ENCODE assay signal across 8 mouse cellular contexts in the genomic region with DNA sequence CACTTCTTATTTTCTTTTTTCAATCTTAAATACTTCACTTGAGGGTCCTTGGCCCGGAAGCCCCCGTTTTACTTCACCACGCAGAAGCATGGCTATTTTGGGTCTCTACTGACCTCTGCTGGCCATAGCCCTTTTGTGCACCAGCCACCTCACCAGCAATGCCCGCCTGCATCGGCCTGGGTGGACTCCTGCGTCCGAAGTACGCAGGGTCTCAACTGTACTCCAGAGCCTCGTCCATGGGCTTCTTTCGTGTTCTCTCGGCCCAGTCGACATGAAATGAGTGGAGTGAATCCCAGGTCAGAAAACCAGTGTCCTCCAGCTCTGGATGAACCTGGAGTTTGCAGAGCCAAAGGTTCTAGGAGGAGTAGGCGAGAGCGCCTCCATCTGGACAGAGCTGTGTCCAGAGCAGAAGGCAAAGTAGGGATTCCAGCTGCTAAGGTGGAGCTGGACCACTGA. TPM values are rescaled to one million over a fixed set of nuclear protein-coding genes. Genes with fewer than 3 reads are reported as not detected.
DNase-seq lines count a peak whose midpoint lies in the region; ATAC-seq and TF ChIP-seq lines count a peak whose summit lies in the region.

No protein-coding gene starts in this region.

- H3K36me3 ChIP-seq in ES-E14 (ENCODE audit: control insufficient read depth, insufficient read depth, low read length, poor library complexity, severe bottlenecking), result no peaks in the 10 kb centered on the region
- H3K36me3 ChIP-seq in forebrain, embryonic 15.5 days, result no peaks in the 10 kb centered on the region
- H3K36me3 ChIP-seq in neural tube, embryonic 15.5 days, result no peaks in the 10 kb centered on the region

- peak overlapping the region; percentile 48 for H3K4me2 ChIP-seq in forebrain, embryonic 15.5 days (replicated peaks)
- peak overlapping the region; percentile 67 for H3K4me2 ChIP-seq in neural tube, embryonic 15.5 days

- no peaks in the 10 kb centered on the region for H3K9me3 ChIP-seq in ES-E14 (ENCODE audit: control insufficient read depth, insufficient read depth, low read depth, low read length)
- H3K9me3 ChIP-seq in forebrain, embryonic 15.5 days, result no peaks in the 10 kb centered on the region
- no peaks in the 10 kb centered on the region for H3K9me3 ChIP-seq in neural tube, embryonic 15.5 days (replicated peaks)

- WGBS in forebrain, embryonic 15.5 days, result 1% methylated on average over 14 of the region's 14 CpGs
- 1% methylated on average over 14 of the region's 14 CpGs for WGBS in neural tube, embryonic 15.5 days

- H3K27ac ChIP-seq in ES-E14 (ENCODE audit: insufficient read depth, low read depth, low read length, poor library complexity, severe bottlenecking), result no peak overlapping the region
- H3K27ac ChIP-seq in forebrain, embryonic 15.5 days (replicated peaks), result no peak overlapping the region
- no peak overlapping the region for H3K27ac ChIP-seq in neural tube, embryonic 15.5 days (replicated peaks)

- intact Hi-C loops in heart, postnatal 36 days (cut with DNase I), result loop anchor here (1.0 to 5.0 kb wide), 3 partner anchors 62 to 239 kb away; a partner anchor contains a TSS

- H3K9ac ChIP-seq in ES-E14 (ENCODE audit: insufficient read depth, low read depth, low read length, poor library complexity, severe bottlenecking), result peak overlapping the region; percentile 27; the same call in 1 of the 2 replicates
- H3K9ac ChIP-seq in forebrain, embryonic 15.5 days (replicated peaks), result peak overlapping the region; percentile 31; the same call in 1 of the 2 replicates
- peak overlapping the region; percentile 44 for H3K9ac ChIP-seq in neural tube, embryonic 15.5 days (replicated peaks)

- in situ Hi-C loops in ES-E14 (cut with MboI; ENCODE audit: low sequenced_read_pairs in 2 of 2, unreplicated experiment in 2 of 2), result no loop called here

- no peak for DNase-seq in ES-E14 (ENCODE audit: low read depth, low spot score)
- DNase-seq in cerebellum, adult 18-20 months, result peak; percentile 79 to 84
- DNase-seq in heart, postnatal 36 days, result peak; percentile 68 to 75
- DNase-seq in layer of hippocampus, adult 11-12 months (ENCODE audit: low spot score), result peak; percentile 80
- peak; percentile 61 to 67 for DNase-seq in lung, adult 18-20 months
- peak; percentile 66 for DNase-seq in testis, postnatal 14 days (ENCODE audit: low spot score)

- ATAC-seq in forebrain, embryonic 15.5 days (replicated peaks), result peak; percentile 77
- peak; percentile 77; the same call in 1 of the 2 replicates for ATAC-seq in neural tube, embryonic 15.5 days (ENCODE audit: low FRiP score)

- H3K4me3 ChIP-seq in ES-E14 (ENCODE audit: insufficient read depth in 1 of 2, low read depth in 1 of 2, low read length in 2 of 2, poor library complexity in 1 of 2, severe bottlenecking in 1 of 2), result peak overlapping the region; percentile 17 to 89; a peak in 3 of 4 replicates
- peak overlapping the region; percentile 25 for H3K4me3 ChIP-seq in forebrain, embryonic 15.5 days
- H3K4me3 ChIP-seq in neural tube, embryonic 15.5 days (replicated peaks), result peak overlapping the region; percentile 34

- no peaks in the 10 kb centered on the region; a peak in 1 of 4 replicates for H3K4me1 ChIP-seq in ES-E14 (ENCODE audit: control insufficient read depth in 2 of 2, insufficient read depth in 2 of 2, low read length in 2 of 2, poor library complexity in 1 of 2)
- H3K4me1 ChIP-seq in forebrain, embryonic 15.5 days, result 0 out of 2 replicates have a peak, but pooled peaks cover 2% of the 10 kb centered on the region
- peaks cover 7% of the 10 kb centered on the region; the same call in 1 of the 2 replicates for H3K4me1 ChIP-seq in neural tube, embryonic 15.5 days

- no peaks in the 10 kb centered on the region for H3K27me3 ChIP-seq in forebrain, embryonic 15.5 days
- H3K27me3 ChIP-seq in neural tube, embryonic 15.5 days (replicated peaks), result no peaks in the 10 kb centered on the region

TF ChIP-seq in ES-E14, 5 proteins besides CTCF, POLR2A, EP300 and RAD21:
- TF ChIP-seq MAFK (IDR thresholded peaks at IDR 0.05; ENCODE audit: insufficient read depth, low read depth, low read length) (no peak), ZC3H11A (IDR thresholded peaks at IDR 0.05; ENCODE audit: borderline replicate concordance, low read depth, low read length) (no peak; the same call in 1 of the 2 replicates)

RNA-seq across cellular contexts. Expression of a gene that starts 14.9 kb away (rescaled TPM):
- 1.1 and 2.7 TPM in 2 replicates for total RNA-seq in ES-E14 (2012; rRNA removed)
- polyA plus RNA-seq in forebrain, embryonic 15.5 days (2015; fragmentation: Nextera tagmentation; extraction: Ambion mirVana), result 19.4 and 23.0 TPM in 2 replicates
- under 1 TPM; 0.19 to 0.72 TPM for total RNA-seq in heart, postnatal 36 days (2021)
- polyA plus RNA-seq in neural tube, embryonic 15.5 days (2015; fragmentation: Nextera tagmentation; extraction: Ambion mirVana), result 39.1 and 40.9 TPM in 2 replicates

RNA-seq across cellular contexts. Expression of a gene that starts 22.1 kb away (rescaled TPM):
- 0.79 and 1.3 TPM in 2 replicates for total RNA-seq in ES-E14 (2012; rRNA removed)
- polyA plus RNA-seq in forebrain, embryonic 15.5 days (2015; fragmentation: Nextera tagmentation; extraction: Ambion mirVana), result 5.0 and 6.5 TPM in 2 replicates
- total RNA-seq in heart, postnatal 36 days (2021), result 10 to 100 TPM; 71.4 to 80.4 TPM
- polyA plus RNA-seq in neural tube, embryonic 15.5 days (2015; fragmentation: Nextera tagmentation; extraction: Ambion mirVana), result 7.5 and 8.0 TPM in 2 replicates

RNA-seq across cellular contexts. Expression of a gene that starts 57.8 kb away (rescaled TPM):
- 63.8 and 88.6 TPM in 2 replicates for total RNA-seq in ES-E14 (2012; rRNA removed)
- 121 and 123 TPM in 2 replicates for polyA plus RNA-seq in forebrain, embryonic 15.5 days (2015; fragmentation: Nextera tagmentation; extraction: Ambion mirVana)
- total RNA-seq in heart, postnatal 36 days (2021), result 10 to 100 TPM; 28.2 to 31.7 TPM
- 79.1 and 91.7 TPM in 2 replicates for polyA plus RNA-seq in neural tube, embryonic 15.5 days (2015; fragmentation: Nextera tagmentation; extraction: Ambion mirVana)

Comparison
In these comparisons a context has a peak if more than half of its experiments do, and no peak if none do; other contexts are left out.
1. RNA of a gene that starts 22.1 kb away (total RNA-seq): 71.4 to 80.4 TPM in heart, postnatal 36 days; 0.79 to 1.3 TPM in ES-E14; every median in the first group is over 10 times any median in the second.
2. Peak in every context shown above with its lines, with median percentiles within 50 percentile points of each other: H3K4me3 ChIP-seq and H3K9ac ChIP-seq.